Mouse (Mus musculus) intestine, postnatal 0 days (tissue): ENCODE measurements around the gene Itga2. TPM values are rescaled to one million over a fixed set of nuclear protein-coding genes. Genes with fewer than 3 reads are reported as not detected.
A peak's percentile ranks its signal among the peaks of the same experiment; 100 is the strongest.

ENCODE experiments used
- ATAC-seq: fragments of 200-750 bp; cut with Nextera tagmentation; 2 replicates; pipeline ENCODE4 v1.8.0; 2017; ENCODE audit warnings: mild to moderate bottlenecking, moderate TSS enrichment, moderate library complexity
- H3K27ac ChIP-seq: fragments of 300-500 bp; sonication (generic); 2 replicates; pipeline ENCODE4 v1.5.1; 2014; ENCODE audit warnings: mild to moderate bottlenecking, low read depth, low read length, moderate library complexity
- H3K27me3 ChIP-seq: fragments of 300-500 bp; sonication (generic); replicated peaks from 2 replicates; pipeline ENCODE4 v1.6.1; 2014; ENCODE audit warnings: low read length, mixed read lengths; ENCODE audit not compliant: control insufficient read depth, insufficient read depth
- H3K36me3 ChIP-seq: fragments of 300-500 bp; sonication (generic); 2 replicates; pipeline ENCODE4 v1.6.1; 2014; ENCODE audit warnings: mild to moderate bottlenecking, moderate library complexity; ENCODE audit not compliant: control insufficient read depth, insufficient read depth
- H3K4me1 ChIP-seq: fragments of 300-500 bp; sonication (generic); replicated peaks from 2 replicates; pipeline ENCODE4 v1.6.1; 2014; ENCODE audit warnings: antibody characterized with exemption, low read length, mixed read lengths; ENCODE audit not compliant: control insufficient read depth, insufficient read depth
- H3K4me2 ChIP-seq: fragments of 300-500 bp; sonication (generic); replicated peaks from 2 replicates; pipeline ENCODE4 v1.6.1; 2014; ENCODE audit warnings: low read depth, mild to moderate bottlenecking, moderate library complexity
- H3K4me3 ChIP-seq: fragments of 300-500 bp; sonication (generic); 2 replicates; pipeline ENCODE4 v1.5.1; 2014; ENCODE audit warnings: low read depth, low read length
- H3K9ac ChIP-seq: fragments of 300-500 bp; sonication (generic); 2 replicates; pipeline ENCODE4 v1.6.1; 2014; ENCODE audit warnings: mild to moderate bottlenecking, low read depth, low read length
- H3K9me3 ChIP-seq: fragments of 300-500 bp; sonication (generic); 2 replicates; pipeline ENCODE4 v1.6.1; 2016; ENCODE audit warnings: mixed run types; ENCODE audit not compliant: control insufficient read depth
- CTCF ChIP-seq: sonication (generic); IDR thresholded peaks from 2 replicates; pipeline ENCODE4 v1.5.1; 2016; ENCODE audit warnings: low read depth, mild to moderate bottlenecking, control low read depth, antibody characterized with exemption, moderate library complexity
- WGBS: fragments of 180-500 bp; shearing (Covaris S2); extraction: QIAGEN DNeasy Blood & Tissue Kit; methylation state at CpG from one replicate; pipeline ENCODE4 v1.1.7; 2014; 5-methylcytosine and 5-hydroxymethylcytosine counted together
- polyA plus RNA-seq: library from polyadenylated mRNA; unstranded; fragments of >200 nt; fragmentation: Nextera tagmentation; extraction: Ambion mirVana; gene quantifications from 2 replicates; pipeline ENCODE4 v1.2.1, GENCODE M21; 2015

Itga2 gene
- polyA plus RNA-seq, 1 experiment from 2014 or later: 4.8 TPM

- no peak overlapping the region for H3K4me3 ChIP-seq
- 71% methylated on average over 9 of the region's 9 CpGs for WGBS
- H3K9ac ChIP-seq: no peak overlapping the region
- 0 out of 2 replicates have a peak, but pooled peaks cover 4% of the 10 kb centered on the region for H3K4me1 ChIP-seq
- no peaks in the 10 kb centered on the region for H3K9me3 ChIP-seq
- H3K4me2 ChIP-seq: no peak overlapping the region
- peaks cover 36% of the 10 kb centered on the region for H3K36me3 ChIP-seq
- ATAC-seq: no peak
- H3K27me3 ChIP-seq: no peaks in the 10 kb centered on the region
- H3K27ac ChIP-seq: no peak overlapping the region
- no peak for TF ChIP-seq CTCF
Observed at GRCm38 (mm10) chr13:114839098-114839497, 92.8 kb downstream of the Itga2 start.

GRCm38 (mm10) chr13:114838535-114838990 is 93.3 kb downstream of the Itga2 start:
- no peak overlapping the region for H3K4me2 ChIP-seq
- 0 out of 2 replicates have a peak, but pooled peaks cover 4% of the 10 kb centered on the region for H3K4me1 ChIP-seq
- 0 out of 2 replicates have a peak overlapping the region, but pooled peaks have one; percentile 46 for H3K27ac ChIP-seq
- H3K9ac ChIP-seq: no peak overlapping the region
- TF ChIP-seq CTCF: no peak
- H3K4me3 ChIP-seq: no peak overlapping the region
- 49% methylated on average over 5 of the region's 5 CpGs for WGBS
- ATAC-seq: 0 out of 2 replicates have a peak, but pooled peaks have one; percentile 26
- H3K36me3 ChIP-seq: peaks cover 39% of the 10 kb centered on the region
- no peaks in the 10 kb centered on the region for H3K27me3 ChIP-seq
- H3K9me3 ChIP-seq: no peaks in the 10 kb centered on the region

GRCm38 (mm10) chr13:114837061-114837460 is 94.8 kb downstream of the Itga2 start:
- Histone ChIP-seq H3K36me3 (peaks cover 33% of the 10 kb centered on the region), H3K4me3 (no peak overlapping the region), H3K9ac (no peak overlapping the region), H3K4me2 (no peak overlapping the region), H3K27me3 (no peaks in the 10 kb centered on the region), H3K27ac (no peak overlapping the region), H3K4me1 (0 out of 2 replicates have a peak, but pooled peaks cover 4% of the 10 kb centered on the region), H3K9me3 (no peaks in the 10 kb centered on the region)
- WGBS: 83% methylated on average over 7 of the region's 7 CpGs
- no peak for TF ChIP-seq CTCF
- ATAC-seq: no peak

- H3K4me2 ChIP-seq: no peak overlapping the region
- H3K4me1 ChIP-seq: 0 out of 2 replicates have a peak, but pooled peaks cover 4% of the 10 kb centered on the region
- no peak for TF ChIP-seq CTCF
- no peak overlapping the region for H3K27ac ChIP-seq
- H3K9ac ChIP-seq: no peak overlapping the region
- H3K4me3 ChIP-seq: no peak overlapping the region
- no peaks in the 10 kb centered on the region for H3K27me3 ChIP-seq
- WGBS: 60% methylated on average over 2 of the region's 2 CpGs
- no peaks in the 10 kb centered on the region for H3K9me3 ChIP-seq
- peaks cover 50% of the 10 kb centered on the region for H3K36me3 ChIP-seq
- ATAC-seq: no peak
Observed at GRCm38 (mm10) chr13:114834580-114834979, 97.3 kb downstream of the Itga2 start.

- TF ChIP-seq CTCF: no peak
- peaks cover 48% of the 10 kb centered on the region for H3K36me3 ChIP-seq
- H3K27me3 ChIP-seq: no peaks in the 10 kb centered on the region
- WGBS: 71% methylated on average over 4 of the region's 4 CpGs
- no peak overlapping the region for H3K9ac ChIP-seq
- ATAC-seq: no peak
- H3K4me2 ChIP-seq: no peak overlapping the region
- no peak overlapping the region for H3K4me3 ChIP-seq
- no peak overlapping the region for H3K27ac ChIP-seq
- H3K4me1 ChIP-seq: no peaks in the 10 kb centered on the region
- no peaks in the 10 kb centered on the region for H3K9me3 ChIP-seq
Observed at GRCm38 (mm10) chr13:114833351-114833750, 98.5 kb downstream of the Itga2 start.

GRCm38 (mm10) chr13:114832761-114833160 is 99.1 kb downstream of the Itga2 start:
- Histone ChIP-seq H3K4me3 (no peak overlapping the region), H3K4me1 (no peaks in the 10 kb centered on the region), H3K4me2 (no peak overlapping the region), H3K36me3 (peaks cover 52% of the 10 kb centered on the region), H3K9ac (no peak overlapping the region), H3K27ac (no peak overlapping the region), H3K9me3 (no peaks in the 10 kb centered on the region), H3K27me3 (no peaks in the 10 kb centered on the region)
- WGBS: 58% methylated on average over 5 of the region's 5 CpGs
- ATAC-seq: no peak
- no peak for TF ChIP-seq CTCF
